Mouse (Mus musculus): ENCODE results near the gene Llph. TPM values are rescaled to one million over a fixed set of nuclear protein-coding genes. Genes with fewer than 3 reads are reported as not detected.

The Llph gene
- 35.7 and 47.8 TPM in 2 replicates for polyA plus RNA-seq (2016; fragmentation: Nextera tagmentation; extraction: Ambion mirVana)

DNA sequence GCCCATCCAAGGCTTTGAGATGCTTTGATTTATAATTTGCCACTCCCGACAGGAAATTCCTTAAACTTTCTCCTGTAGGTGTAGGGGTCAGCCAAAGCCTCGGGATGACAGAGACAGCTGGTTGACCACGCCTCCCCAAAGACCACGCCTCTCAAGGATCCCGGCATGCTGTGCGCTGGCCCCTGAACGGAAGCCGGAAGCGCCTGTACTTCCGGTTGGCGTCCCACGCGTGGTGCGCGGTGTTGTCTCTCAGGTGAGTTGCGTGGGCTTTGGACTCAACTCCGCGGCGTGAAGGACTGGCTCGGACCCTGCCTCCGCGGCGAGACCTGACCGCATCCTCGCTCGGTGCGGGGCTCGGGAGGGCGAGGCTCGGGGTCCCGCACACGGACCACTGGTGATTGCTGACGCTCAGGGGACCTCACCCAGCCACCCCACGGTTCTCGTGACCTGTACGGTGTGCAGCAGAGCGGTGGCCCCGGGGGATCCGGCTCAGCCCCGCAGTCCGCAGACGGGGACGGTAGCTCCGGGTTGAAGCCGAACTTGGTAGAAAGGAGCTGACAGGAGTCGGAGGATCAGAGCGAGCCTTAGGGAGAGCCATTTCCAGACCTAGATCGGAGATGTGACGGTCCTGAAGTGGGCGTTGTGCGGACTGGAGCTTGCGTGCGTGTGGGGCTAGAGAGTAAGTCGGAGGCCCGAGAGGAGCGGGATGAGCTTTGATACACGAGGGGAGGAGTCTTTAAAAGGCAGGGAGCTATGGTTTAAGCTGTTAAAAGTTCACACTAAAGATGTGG lies at the start of gene Llph:
TSS of gene Llph (plus strand) at position 200 of the 791 bp plus-strand sequence.
- DNase-seq (ENCODE audit: low spot score), result peak; percentile 92
- WGBS, result under 1% methylated on average over 57 of the region's 57 CpGs
- peak within 1 kb of the TSS; percentile 89 for H3K27ac ChIP-seq
- H3K4me3 ChIP-seq, result peak within 1 kb of the TSS; percentile 98
- H3K4me1 ChIP-seq, result peaks cover 12% of the 10 kb centered on the region
- no peaks in the 10 kb centered on the region for H3K9me3 ChIP-seq
- peaks cover 39% of the 10 kb centered on the region for H3K36me3 ChIP-seq
- H3K27me3 ChIP-seq (ENCODE audit: insufficient read depth, poor library complexity, severe bottlenecking), result no peaks in the 10 kb centered on the region

DNA sequence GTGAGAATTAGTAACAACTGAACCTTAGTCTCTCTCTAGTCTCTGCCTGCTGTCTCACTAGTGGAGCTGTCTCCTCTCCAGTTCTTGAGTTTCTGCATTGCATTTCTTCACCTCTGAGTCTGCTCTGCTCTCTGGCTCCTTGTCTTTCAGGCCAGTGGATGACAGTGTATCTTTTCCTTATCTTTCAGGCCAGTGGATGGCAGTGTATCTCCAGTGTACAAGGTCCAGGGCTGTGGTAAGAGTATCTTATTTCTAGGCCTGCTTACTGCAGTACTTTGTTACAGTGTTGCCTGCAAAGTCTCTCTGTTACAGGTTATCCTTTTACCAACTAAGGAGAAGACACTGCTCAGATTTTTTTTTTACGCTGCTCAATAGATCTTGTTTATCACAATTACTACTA lies 44.0 kb upstream of the Llph start:
- Histone ChIP-seq H3K27ac (no peak overlapping the region), H3K4me1 (no peaks in the 10 kb centered on the region), H3K9me3 (no peaks in the 10 kb centered on the region), H3K27me3 (ENCODE audit: insufficient read depth, poor library complexity, severe bottlenecking) (no peaks in the 10 kb centered on the region), H3K36me3 (no peaks in the 10 kb centered on the region), H3K4me3 (no peak overlapping the region)
- WGBS, result 86% methylated on average over 1 of the region's 1 CpGs
- DNase-seq (ENCODE audit: low spot score), result no peak

DNA sequence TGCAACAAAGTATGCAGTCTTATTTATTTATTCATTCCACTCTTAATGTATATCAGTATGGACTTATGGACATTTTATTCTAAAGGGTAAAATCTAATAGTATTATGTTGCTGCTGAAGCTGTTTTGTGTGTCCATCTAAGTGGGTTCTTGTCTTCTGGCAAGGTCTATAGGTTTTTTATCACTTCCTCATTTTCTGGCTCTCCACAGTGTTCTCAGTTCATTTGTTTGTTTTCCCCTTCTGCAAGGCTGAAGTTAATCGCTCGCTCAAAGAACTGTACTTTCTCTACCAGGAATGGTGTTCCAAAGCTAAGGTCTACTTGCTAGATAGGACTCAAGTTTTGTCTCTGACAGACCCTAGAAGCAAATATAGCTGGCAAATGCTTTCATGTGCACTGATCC lies 43.5 kb upstream of the Llph start:
- WGBS, result 90% methylated on average over 2 of the region's 2 CpGs
- no peak for DNase-seq (ENCODE audit: low spot score)
- no peaks in the 10 kb centered on the region for H3K27me3 ChIP-seq (ENCODE audit: insufficient read depth, poor library complexity, severe bottlenecking)
- no peak overlapping the region for H3K4me3 ChIP-seq
- H3K36me3 ChIP-seq, result no peaks in the 10 kb centered on the region
- no peaks in the 10 kb centered on the region for H3K9me3 ChIP-seq
- H3K27ac ChIP-seq, result no peak overlapping the region
- no peaks in the 10 kb centered on the region for H3K4me1 ChIP-seq

DNA sequence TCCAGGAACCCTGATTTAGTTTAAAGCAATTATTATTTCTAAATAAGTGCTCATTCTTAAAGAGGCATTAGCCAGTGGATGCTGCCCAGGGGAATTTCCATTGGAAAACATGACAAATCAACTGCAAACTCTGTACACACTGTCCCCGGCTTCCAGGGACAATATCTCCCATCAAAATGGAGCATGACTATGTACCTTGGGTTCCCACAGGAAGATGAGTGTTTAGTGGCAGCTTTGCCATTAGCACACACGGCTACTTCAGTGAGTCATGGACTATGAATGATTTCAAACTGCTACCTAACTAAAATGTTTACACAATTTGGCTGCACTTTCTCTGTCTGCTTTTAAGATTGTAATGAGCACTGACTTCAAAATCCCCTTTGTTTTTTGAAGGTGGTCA lies 38.4 kb upstream of the Llph start:
- no peak overlapping the region for H3K27ac ChIP-seq
- no peaks in the 10 kb centered on the region for H3K9me3 ChIP-seq
- no peaks in the 10 kb centered on the region for H3K4me1 ChIP-seq
- WGBS, result 63% methylated on average over 2 of the region's 2 CpGs
- H3K27me3 ChIP-seq (ENCODE audit: insufficient read depth, poor library complexity, severe bottlenecking), result no peaks in the 10 kb centered on the region
- DNase-seq (ENCODE audit: low spot score), result no peak
- no peak overlapping the region for H3K4me3 ChIP-seq
- no peaks in the 10 kb centered on the region for H3K36me3 ChIP-seq

DNA sequence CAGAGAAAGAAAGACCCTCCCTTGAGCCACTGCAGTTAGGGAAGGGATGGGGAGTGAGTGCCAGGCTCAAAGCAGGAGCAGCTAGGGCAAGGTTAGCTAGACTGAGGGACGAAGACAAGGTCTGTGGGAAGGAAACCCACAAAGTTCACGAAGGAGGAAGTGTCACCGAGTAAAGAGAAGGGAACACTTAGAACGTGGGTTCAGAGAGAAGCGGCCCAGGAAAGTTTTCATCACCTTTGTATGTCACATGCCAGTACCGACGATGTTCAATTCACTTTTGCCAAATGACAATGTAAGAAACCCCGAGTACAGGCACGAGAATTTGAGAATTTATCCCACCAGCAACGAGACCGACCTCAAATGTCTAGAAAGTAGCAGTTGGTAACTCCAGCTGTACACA lies 37.6 kb upstream of the Llph start:
- WGBS, result 68% methylated on average over 11 of the region's 11 CpGs
- H3K27me3 ChIP-seq (ENCODE audit: insufficient read depth, poor library complexity, severe bottlenecking), result no peaks in the 10 kb centered on the region

DNA sequence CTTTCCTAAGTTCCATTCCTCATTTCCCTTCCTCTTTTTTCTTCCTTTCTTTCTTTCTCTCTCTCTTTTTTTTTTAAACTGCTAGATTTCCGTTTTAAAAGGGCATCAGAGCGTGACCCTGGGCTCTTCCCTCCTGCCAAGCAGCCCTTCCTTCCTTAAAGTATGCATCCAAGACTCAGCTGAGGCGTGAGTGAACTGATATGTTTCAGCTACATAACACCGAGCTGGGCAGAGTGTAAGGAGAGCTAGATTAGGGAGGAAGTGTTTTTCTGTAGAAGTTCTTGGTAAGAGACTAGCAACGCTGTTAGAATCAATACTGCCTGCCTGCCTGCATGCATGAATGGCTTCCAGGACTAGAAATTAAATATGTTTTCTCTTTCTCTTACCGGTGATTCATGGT lies 37.1 kb upstream of the Llph start:
- Histone ChIP-seq H3K27me3 (ENCODE audit: insufficient read depth, poor library complexity, severe bottlenecking) (no peaks in the 10 kb centered on the region), H3K4me3 (no peak overlapping the region), H3K9me3 (no peaks in the 10 kb centered on the region), H3K27ac (no peak overlapping the region), H3K36me3 (no peaks in the 10 kb centered on the region), H3K4me1 (no peaks in the 10 kb centered on the region)
- WGBS, result 36% methylated on average over 6 of the region's 6 CpGs
- DNase-seq (ENCODE audit: low spot score), result no peak

More for the DNA sequence above, 37.6 kb upstream of the Llph start:
- no peak overlapping the region for H3K4me3 ChIP-seq
- DNase-seq (ENCODE audit: low spot score), result no peak
- H3K9me3 ChIP-seq, result no peaks in the 10 kb centered on the region
- H3K36me3 ChIP-seq, result no peaks in the 10 kb centered on the region
- no peak overlapping the region for H3K27ac ChIP-seq
- no peaks in the 10 kb centered on the region for H3K4me1 ChIP-seq

DNA sequence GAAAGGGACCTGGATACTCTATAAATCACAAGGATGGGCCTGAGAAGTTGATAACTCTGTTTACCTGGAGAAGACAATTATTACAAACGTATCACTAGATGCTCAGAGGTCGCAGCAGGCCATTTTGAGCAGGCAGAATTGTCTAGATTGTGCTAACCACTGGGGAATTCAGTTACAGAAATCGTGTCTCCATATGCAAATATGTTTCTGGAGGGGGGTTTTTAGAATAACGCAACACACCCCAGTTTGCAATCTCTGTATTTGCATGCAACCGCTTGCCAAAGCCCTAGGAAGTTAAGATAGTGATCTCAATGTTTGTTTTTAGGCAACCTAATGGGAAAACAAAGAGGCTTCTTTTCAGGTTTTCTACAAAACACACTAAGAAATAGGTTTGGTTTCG lies 35.7 kb upstream of the Llph start:
- H3K9me3 ChIP-seq, result no peaks in the 10 kb centered on the region
- H3K27ac ChIP-seq, result no peak overlapping the region
- no peaks in the 10 kb centered on the region for H3K36me3 ChIP-seq
- H3K27me3 ChIP-seq (ENCODE audit: insufficient read depth, poor library complexity, severe bottlenecking), result no peaks in the 10 kb centered on the region
- no peak overlapping the region for H3K4me3 ChIP-seq
- DNase-seq (ENCODE audit: low spot score), result no peak
- no peaks in the 10 kb centered on the region for H3K4me1 ChIP-seq
- WGBS, result 82% methylated on average over 6 of the region's 6 CpGs

DNA sequence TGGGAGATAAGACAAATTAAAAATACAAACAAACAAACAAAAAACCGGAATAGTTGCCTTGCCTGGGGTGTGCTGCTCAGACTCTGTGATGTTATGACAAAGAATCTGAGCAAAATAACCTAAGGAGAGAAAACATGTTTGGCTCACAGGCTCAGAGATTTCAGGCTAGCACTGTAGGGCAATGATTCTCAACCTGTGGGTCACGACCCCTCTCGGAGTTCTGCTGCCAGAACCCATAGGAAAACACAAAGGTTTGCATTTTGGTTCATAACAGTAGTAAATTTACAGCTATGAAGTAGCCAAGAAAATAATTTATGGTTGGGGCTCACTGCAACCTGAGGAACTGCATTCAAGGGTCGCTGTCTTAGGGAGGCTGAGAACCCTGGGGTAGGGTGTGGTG lies 34.6 kb upstream of the Llph start:
- 72% methylated on average over 4 of the region's 4 CpGs for WGBS
- no peak overlapping the region for H3K27ac ChIP-seq
- no peak overlapping the region for H3K4me3 ChIP-seq
- H3K9me3 ChIP-seq, result no peaks in the 10 kb centered on the region
- H3K27me3 ChIP-seq (ENCODE audit: insufficient read depth, poor library complexity, severe bottlenecking), result peaks cover 3% of the 10 kb centered on the region; the same call in 1 of the 2 replicates
- no peak for DNase-seq (ENCODE audit: low spot score)
- H3K36me3 ChIP-seq, result no peaks in the 10 kb centered on the region
- H3K4me1 ChIP-seq, result no peaks in the 10 kb centered on the region

DNA sequence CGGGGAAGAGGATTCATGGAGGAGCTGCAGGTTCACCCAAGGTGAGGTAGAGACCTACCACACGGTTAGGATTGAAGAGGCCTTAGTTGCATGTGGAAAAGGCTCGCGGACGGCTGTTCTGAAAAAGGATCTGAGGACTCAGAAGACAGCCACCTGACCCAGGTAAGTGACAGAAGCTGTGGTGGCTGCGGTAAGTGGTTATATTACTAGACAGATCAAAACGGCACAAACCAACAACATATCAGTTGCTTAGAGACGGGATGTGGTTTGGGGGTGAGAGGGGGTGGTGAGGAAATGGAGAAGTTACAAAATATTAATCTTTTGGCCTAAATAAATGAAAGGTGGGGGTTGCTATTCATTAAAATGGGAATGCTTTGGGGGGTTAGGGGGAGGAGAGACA lies 33.6 kb upstream of the Llph start:
- Histone ChIP-seq H3K9me3 (no peaks in the 10 kb centered on the region), H3K4me3 (no peak overlapping the region), H3K4me1 (no peaks in the 10 kb centered on the region), H3K27me3 (ENCODE audit: insufficient read depth, poor library complexity, severe bottlenecking) (peaks cover 10% of the 10 kb centered on the region), H3K27ac (no peak overlapping the region), H3K36me3 (no peaks in the 10 kb centered on the region)
- no peak for DNase-seq (ENCODE audit: low spot score)
- 85% methylated on average over 8 of the region's 8 CpGs for WGBS

DNA sequence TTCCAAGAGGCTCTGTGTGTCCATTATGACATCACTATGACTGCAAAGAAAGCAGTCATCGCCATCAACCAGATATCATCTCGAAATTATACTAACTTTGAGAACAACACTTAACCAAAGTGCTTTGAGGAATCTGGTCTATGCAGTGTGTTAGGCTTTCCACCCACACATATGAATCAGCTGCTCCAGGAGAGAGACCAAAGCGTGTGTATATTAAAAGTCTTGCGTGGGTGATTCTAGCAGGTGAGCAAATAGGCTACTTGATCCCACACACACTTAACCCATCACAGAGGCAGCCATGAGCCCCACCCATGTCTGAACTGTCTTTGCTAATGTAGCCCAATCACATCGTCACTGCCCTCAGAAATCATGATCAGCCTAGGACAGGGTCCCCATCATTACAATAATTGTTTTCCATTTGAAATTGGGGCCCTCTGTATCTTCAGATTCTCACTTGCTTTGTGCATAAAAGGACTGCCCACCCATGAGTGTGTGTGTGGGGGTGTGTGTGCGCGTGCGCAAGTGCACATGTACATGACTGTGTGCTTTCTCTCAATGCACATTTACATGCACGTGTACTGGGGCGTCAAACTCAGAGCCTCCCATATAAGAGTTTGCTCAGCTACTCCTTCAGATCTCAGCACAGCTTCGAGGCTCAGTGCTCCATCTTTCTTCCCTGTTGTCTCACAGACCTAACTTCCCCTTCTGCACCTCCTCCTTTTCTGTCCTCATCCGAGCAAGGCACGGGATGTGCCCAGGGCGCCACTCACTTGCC lies 29.6 kb upstream of the Llph start:
- H3K4me3 ChIP-seq, result no peak overlapping the region
- no peak overlapping the region for H3K27ac ChIP-seq
- peaks cover 8% of the 10 kb centered on the region for H3K4me1 ChIP-seq
- DNase-seq (ENCODE audit: low spot score), result no peak
- peaks cover 37% of the 10 kb centered on the region for H3K27me3 ChIP-seq (ENCODE audit: insufficient read depth, poor library complexity, severe bottlenecking)
- no peaks in the 10 kb centered on the region for H3K9me3 ChIP-seq
- H3K36me3 ChIP-seq, result no peaks in the 10 kb centered on the region
- 73% methylated on average over 14 of the region's 14 CpGs for WGBS

DNA sequence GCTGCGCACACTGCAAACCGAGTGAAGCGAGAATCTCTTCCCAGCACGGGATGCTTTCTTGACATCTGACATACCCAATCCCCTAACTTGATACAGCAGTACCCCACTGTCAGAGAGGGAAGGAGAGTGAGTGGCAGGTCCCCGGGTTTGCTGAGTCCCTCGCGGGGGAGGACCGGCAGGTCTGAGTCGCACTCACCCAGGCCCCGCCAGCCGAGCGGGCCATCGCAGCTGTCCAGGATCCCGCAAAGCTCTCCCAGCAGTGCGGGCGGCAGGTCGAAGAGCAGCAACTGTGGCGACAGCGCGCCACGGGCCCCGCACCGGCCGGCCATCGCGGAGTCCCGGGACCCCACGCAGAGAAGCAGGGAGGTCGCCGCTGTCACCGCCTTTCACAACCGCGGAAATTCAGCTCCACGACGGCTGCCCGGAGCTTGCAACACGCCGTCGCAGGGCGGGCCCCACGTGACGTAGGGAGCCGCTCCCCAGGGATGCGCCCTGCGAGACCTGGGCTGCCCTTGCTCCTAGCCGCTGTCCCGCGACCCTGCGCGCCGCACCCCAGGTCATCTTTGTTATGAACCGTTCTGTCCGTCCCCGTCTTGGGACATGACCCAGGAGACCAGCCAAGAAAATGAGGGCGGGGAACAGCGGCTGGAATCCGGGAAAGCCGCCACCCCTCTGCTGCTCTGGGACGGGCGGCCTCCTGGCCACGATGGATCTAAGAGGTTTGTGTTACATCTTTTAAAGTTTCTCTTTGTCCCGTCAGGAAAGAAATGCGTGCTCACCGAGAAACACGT lies 25.5 kb upstream of the Llph start, which contains the start of gene Tmbim4:
TSS of gene Tmbim4 (plus strand) at position 460 of the 791 bp plus-strand sequence.
- Histone ChIP-seq H3K4me3 (peak within 1 kb of the TSS; percentile 68), H3K4me1 (peaks cover 8% of the 10 kb centered on the region), H3K27me3 (ENCODE audit: insufficient read depth, poor library complexity, severe bottlenecking) (peaks cover 40% of the 10 kb centered on the region), H3K9me3 (no peaks in the 10 kb centered on the region), H3K27ac (peak within 1 kb of the TSS; percentile 43), H3K36me3 (no peaks in the 10 kb centered on the region)
- under 1% methylated on average over 65 of the region's 65 CpGs for WGBS
- DNase-seq (ENCODE audit: low spot score), result peak; percentile 78

DNA sequence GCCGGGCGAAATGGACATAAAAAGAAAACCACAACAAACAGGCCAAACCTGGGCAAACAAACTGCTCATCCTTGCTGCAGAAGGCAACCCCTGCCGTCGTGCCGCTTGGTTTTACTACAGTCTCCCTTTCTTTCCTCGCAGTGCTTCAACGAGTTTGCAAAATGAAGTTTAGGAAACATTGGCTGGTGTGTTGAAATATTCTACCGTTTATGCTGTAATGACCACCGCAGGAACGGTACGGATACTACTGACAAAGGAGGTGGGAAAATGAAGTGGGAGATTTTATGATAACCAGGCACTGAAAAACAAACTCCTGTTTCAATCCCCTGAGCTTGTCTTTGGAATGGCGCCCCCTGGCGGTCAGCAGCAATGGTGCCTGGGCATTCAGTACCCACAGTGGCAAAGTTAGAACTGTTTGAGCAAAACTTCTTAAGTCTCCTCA lies 24.9 kb upstream of the Llph start, which contains the start of gene Irak3:
TSS of gene Irak3 (minus strand) at position 170 of the 442 bp plus-strand sequence.
- 2% methylated on average over 13 of the region's 13 CpGs for WGBS
- Histone ChIP-seq H3K27ac (peak within 1 kb of the TSS; percentile 43), H3K4me3 (peak within 1 kb of the TSS; percentile 68), H3K36me3 (no peaks in the 10 kb centered on the region), H3K4me1 (peaks cover 8% of the 10 kb centered on the region), H3K27me3 (ENCODE audit: insufficient read depth, poor library complexity, severe bottlenecking) (peaks cover 40% of the 10 kb centered on the region), H3K9me3 (no peaks in the 10 kb centered on the region)
- peak; percentile 85 for DNase-seq (ENCODE audit: low spot score)
